Mouse (Mus musculus) right cerebral cortex, postnatal 25 days (tissue): ENCODE measurements at regions not wholly inside any gene's neighbourhood (a gene's known extent, or its start where the extent isn't known, plus 50 kb on each side); places are given as distances from the start of the nearest gene placed in this dataset.

Experiments
- DNase-seq: peaks from one replicate; pipeline ENCODE4 v3.0.0; 2022

DNA sequence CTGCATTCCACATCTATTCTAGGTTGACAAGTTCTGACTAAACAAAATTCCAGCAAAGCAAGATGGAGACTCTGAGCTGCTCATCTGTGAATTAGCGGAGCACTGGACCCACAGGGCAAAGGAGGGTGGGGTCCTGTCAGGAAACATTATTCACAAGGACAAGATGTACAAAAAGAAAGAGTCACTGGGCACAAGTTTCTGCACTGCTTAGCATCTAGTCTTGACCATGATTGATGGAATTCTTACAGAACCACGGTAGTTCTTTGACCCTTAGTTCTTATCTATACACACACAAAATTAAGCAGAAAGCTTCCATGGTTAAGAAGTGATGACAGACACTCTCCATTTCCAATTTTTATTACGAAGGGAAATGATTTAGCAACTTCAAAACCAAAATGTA lies 267.6 kb downstream of the Mreg start:
- no peak for DNase-seq

GRCm38 (mm10) chr1:71942145-71942544 lies 270.0 kb downstream of the Mreg start:
- no peak for DNase-seq

DNA sequence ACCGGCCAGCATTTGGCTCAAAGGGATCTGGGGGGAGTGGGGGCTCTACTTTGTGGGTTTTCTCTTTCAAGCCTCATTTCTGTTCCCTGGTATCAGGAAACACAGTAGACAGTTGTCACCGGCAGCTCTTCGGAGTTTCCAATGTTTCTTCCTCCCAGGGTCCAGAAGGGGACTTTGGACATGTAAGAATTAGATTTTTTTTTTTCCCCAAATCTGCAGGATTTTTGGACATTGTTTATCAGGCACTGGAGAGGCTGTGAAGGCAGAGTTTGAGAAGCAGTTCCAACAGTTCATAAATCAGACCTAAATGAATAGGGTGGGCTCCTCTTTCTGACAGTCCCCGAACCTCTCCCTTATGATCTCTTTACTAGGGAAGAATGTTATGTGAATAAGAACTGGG lies 270.4 kb downstream of the Mreg start:
- DNase-seq: no peak

DNA sequence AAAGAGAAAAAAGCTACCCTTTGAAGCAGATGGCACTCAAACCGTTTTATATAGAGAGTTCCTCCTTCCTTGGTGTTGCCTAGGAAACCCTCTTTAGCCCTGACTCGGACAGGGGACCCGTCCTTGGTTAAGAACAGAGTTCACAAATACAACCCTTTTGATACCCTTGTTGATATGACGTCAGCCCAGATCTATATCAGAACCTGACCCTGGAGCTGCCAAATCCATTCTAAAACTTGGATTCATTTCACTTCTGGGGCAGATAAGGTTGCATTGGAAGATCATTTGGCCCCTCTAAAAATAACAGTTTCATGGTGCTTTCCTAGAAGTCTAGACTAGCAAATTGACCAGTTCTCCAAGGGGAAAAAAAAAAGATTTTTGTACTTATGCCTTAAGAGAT lies 271.2 kb downstream of the Mreg start:
- DNase-seq: no peak

DNA sequence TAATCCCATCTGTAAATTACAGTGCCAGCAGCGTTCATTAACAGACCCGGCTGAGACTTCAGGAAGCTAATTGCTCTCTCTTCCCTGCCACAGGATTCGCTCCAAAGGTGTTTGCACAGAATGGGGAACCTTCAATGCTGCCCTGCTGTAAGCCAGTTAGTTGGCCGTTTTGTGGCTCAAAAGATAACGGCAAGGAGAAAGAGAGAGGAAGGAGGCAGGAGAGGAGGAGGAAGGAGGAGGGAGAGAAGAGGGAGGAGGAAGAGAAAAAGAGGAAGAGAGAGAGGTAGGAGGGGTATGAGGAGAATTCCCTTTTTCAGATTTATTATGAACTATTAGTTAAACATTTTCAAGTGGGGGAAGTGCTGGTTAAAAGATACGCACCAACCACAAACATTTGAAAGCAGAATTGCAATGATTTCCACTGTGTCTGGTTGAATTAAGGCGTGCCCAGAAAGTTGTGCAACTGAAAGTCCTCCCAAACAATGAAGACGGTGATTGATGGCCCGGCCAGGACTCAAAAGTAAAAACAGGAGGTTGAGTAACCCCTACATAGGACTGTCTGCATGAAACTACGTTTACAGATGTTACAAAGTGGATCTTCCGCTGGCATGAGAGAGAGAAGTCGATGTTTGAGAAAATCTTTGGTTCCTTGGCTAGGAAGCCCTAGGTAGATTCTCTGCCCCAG lies 273.6 kb downstream of the Mreg start:
- DNase-seq: no peak

DNA sequence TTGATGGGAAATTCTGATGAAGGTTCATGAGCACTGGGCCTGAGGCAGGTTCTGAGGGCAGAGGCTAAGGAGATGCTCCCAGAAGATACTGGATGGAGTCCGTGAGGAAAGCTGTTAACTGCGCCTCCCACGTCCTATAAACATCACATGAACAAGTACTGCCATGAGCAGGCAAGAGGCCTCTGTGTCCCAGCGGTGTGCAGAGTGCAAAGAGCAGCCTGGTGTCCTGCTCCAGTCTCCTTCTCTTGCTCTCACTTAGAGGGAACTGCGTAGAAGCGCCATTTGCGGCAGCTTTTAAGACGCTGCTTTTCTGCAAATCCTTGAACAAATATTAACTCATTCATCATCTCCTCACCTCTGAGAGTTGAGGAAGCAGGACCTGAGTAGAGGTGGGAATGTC lies 274.2 kb downstream of the Mreg start:
- DNase-seq: no peak

GRCm38 (mm10) chr1:71937168-71937567 lies 274.9 kb downstream of the Mreg start:
- DNase-seq: no peak

- DNase-seq: no peak
Observed at GRCm38 (mm10) chr1:71936501-71937129, 275.5 kb downstream of the Mreg start.

- DNase-seq: no peak
Observed at GRCm38 (mm10) chr1:71925501-71925900, 272.5 kb upstream of the Fn1 start.

DNA sequence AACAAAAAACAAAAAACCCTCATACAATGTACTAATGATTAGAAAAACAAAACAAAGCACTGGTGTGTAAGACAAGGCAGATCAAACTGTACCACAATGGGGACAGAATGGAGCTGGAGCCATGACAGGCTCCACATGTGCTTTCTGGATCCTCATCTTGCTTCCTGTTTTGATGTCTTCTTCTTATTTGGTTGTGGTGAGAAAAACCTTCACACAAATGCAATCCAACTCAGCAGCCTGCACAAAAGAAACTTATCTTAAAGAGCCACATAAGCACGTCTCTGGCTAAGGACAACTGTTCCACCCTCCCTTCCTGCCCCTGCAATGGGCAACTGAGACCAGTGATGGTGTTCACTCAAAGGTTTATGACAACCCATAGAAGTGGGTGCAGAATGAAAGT lies 271.9 kb upstream of the Fn1 start:
- no peak for DNase-seq

DNA sequence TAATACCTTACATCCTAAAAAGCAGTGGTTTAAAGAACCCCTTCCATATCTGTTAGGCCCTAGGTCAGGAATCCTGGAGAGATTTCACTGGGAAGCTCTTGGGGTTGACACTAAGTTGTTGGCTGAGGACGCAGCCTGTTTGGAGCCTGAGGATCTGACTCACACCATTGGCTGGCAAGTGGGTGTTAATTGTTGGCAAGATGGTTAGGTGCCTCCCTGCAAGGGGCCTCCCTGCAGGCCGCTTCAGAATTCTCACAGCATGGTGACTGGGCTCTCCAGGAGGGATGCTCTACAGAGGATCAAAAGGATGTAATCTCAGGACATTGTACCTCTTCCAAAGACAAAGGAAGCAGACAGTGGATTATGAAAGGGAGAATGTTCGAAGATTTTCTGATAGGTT lies 270.7 kb upstream of the Fn1 start:
- DNase-seq: no peak

GRCm38 (mm10) chr1:71921456-71921855 lies 268.5 kb upstream of the Fn1 start:
- DNase-seq: no peak

GRCm38 (mm10) chr1:71919891-71920290 lies 266.9 kb upstream of the Fn1 start:
- DNase-seq: no peak

GRCm38 (mm10) chr1:71917021-71917420 lies 264.0 kb upstream of the Fn1 start:
- no peak for DNase-seq

DNA sequence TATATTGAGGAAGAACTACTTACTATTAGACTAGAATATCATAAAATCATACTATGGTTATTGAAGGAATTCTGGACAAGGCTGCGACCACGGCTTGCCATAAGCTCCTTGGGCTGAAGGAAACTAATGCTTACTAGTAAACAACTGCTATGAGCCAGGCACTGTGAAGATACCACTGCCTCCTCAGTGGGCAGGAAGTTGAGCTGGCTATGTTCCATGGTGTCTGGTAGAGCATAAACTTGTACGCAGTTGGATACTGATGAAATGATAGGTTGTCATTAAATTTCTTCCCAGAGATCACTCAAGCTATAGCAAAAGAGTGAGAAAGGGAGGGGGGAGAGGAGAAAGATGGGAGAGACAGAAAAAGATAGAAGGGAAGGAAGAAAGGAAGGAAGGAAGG lies 261.4 kb upstream of the Fn1 start:
- DNase-seq: no peak

GRCm38 (mm10) chr1:71913221-71913620 lies 260.2 kb upstream of the Fn1 start:
- no peak for DNase-seq

DNA sequence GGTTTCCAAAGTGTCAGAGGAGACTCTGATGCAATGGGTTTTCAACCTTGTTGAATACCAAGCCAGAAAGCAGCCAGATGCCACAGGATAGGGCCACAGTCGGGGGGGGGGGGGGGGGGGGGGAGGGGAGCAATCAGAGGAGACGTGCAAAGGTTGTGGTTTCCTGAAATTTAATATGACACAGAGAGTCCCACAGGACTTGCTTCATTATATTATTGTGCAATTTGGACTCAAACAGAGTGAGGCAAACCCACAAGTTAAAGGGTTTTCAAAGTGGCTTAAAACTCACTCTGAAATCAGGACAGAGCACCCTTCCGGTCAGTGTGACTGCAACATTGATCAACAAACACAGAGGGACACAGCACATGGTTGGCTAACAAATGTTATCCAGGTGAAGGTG lies 259.4 kb upstream of the Fn1 start:
- DNase-seq: no peak

DNA sequence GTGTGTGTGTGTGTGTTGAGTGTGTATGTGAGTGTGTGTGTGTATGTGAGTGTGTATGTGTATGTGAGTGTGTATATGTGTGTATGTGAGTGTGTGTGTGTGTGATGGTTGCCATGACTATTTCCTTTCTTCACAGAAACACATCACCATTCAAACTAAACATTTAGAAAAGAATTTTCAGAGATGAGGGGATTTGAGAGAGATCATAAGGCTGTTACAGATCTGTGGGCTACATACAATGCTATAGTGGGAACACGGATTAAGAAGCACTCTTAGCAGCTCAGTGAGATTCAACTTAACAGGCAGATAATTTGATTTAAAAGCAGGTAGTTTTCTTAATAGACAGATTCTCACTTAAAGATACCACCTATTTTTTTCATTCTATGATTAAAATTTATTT lies 257.1 kb upstream of the Fn1 start:
- no peak for DNase-seq

- DNase-seq: no peak
Observed at GRCm38 (mm10) chr1:71909508-71910124, 256.6 kb upstream of the Fn1 start.

GRCm38 (mm10) chr1:71904376-71904948 lies 251.5 kb upstream of the Fn1 start:
- no peak for DNase-seq

DNA sequence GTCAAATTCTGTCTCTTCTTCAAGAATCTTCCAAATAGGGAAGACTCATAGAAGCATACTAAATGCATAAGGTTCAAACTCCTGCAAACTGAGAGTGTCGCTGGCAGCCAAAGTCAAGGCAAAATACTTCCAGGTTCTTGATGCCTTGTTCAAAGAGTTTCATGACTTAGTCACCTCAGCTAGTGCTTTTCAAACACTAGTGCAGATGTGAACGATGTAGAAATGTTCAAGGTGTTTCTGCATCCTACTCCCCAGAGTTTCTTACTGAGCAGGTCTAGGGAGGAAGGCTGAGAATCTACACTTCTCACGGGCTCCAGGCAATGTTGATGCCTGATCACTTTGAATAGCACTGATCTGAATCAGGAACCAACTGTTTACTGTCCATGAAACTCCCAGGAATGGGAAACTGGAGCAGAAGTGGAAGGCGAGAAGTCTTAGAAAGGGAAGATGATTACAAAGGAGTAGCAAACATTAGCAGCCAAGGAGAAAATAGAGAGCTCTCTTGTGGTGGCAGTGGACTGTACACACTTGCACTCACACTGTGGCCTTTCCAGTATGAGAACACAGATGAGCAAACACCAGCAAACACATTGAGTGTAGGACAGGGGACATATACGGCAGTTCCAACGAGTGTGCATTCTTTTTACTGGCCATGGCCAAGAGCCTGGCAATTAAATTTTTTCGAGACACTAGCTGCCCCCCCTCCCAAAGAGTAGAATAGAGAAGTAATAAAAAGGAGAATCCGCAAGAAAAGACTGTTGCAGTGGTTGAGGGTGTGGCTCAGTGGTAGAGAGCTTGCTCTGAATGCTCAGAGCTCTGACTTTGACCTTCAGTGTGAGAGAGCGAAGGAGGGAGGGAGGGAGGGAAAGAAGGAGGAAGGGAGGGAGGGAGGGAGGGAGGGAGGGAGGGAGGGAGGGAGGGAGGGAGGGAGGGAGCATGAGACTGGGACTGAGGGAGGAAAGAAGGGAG lies 247.4 kb upstream of the Fn1 start:
- no peak for DNase-seq

GRCm38 (mm10) chr1:71899128-71899527 lies 246.1 kb upstream of the Fn1 start:
- no peak for DNase-seq

GRCm38 (mm10) chr1:71898198-71898597 lies 245.2 kb upstream of the Fn1 start:
- DNase-seq: peak; percentile 27
